Mouse (Mus musculus): ENCODE measurements at regions not wholly inside any gene's neighbourhood (a gene's known extent, or its start where the extent isn't known, plus 50 kb on each side); places are given as distances from the start of the nearest gene placed in this dataset.

DNA sequence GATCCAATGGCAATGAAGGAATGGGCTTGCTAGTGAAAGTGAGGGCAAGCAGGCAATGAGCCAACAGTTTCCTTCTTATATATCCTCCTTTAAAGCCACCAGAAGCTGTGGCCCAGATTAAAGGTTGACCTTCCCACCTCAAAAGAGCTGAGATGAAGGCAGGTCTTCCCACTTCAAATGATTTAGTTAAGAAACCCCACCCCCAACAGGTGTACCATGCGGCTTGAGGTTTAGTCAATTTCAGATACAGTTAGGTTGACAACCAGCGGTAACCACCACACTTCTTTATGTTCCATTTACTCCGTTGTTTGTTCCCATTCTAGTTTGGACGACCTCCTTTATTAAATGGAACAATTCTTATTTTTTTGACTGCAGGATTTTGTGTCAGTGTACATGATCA lies 317.8 kb upstream of the Ptger4 start:
- H3K9ac ChIP-seq (ENCODE audit: low read depth, low read length), result no peak overlapping the region
- no peaks in the 10 kb centered on the region for H3K27me3 ChIP-seq (replicated peaks; ENCODE audit: control insufficient read depth, insufficient read depth, low read length)
- TF ChIP-seq CTCF (IDR thresholded peaks at IDR 0.05; ENCODE audit: low read depth), result no peak
- H3K9me3 ChIP-seq (ENCODE audit: control insufficient read depth), result no peaks in the 10 kb centered on the region
- H3K36me3 ChIP-seq (ENCODE audit: control insufficient read depth, insufficient read depth), result no peaks in the 10 kb centered on the region
- no peak overlapping the region for H3K4me3 ChIP-seq (ENCODE audit: low read depth, low read length)
- H3K27ac ChIP-seq (ENCODE audit: low read depth, low read length), result no peak overlapping the region
- WGBS, result 93% methylated on average over 4 of the region's 4 CpGs
- no peak for ATAC-seq
- no peaks in the 10 kb centered on the region for H3K4me1 ChIP-seq (replicated peaks; ENCODE audit: control insufficient read depth, insufficient read depth, low read length)
- no peak overlapping the region for H3K4me2 ChIP-seq (replicated peaks; ENCODE audit: low read depth)

DNA sequence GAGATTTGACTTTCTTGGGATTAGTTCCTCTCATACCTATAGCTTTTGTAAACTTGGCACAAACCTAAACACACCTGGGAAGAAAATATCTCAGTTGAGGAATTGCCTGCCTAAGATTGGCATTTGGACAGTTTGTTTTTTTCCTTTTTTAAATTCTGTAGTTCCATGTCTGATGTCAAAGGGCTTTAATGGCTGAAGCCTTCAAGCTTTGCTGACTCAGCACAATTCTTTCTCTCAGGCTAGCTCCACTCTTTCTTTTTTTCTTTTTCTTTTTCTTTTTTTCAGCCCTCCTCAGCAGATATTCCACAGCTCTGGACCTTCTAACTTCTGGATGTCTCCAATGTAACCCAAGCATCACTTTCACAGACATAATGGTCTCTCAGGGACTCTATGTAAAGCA lies 330.4 kb upstream of the Ptger4 start:
- ATAC-seq, result no peak
- H3K27ac ChIP-seq (ENCODE audit: low read depth, low read length), result no peak overlapping the region
- H3K4me3 ChIP-seq (ENCODE audit: low read depth, low read length), result no peak overlapping the region
- no peaks in the 10 kb centered on the region for H3K4me1 ChIP-seq (replicated peaks; ENCODE audit: control insufficient read depth, insufficient read depth, low read length)
- H3K9ac ChIP-seq (ENCODE audit: low read depth, low read length), result no peak overlapping the region
- H3K27me3 ChIP-seq (replicated peaks; ENCODE audit: control insufficient read depth, insufficient read depth, low read length), result no peaks in the 10 kb centered on the region
- TF ChIP-seq CTCF (IDR thresholded peaks at IDR 0.05; ENCODE audit: low read depth), result no peak
- H3K4me2 ChIP-seq (replicated peaks; ENCODE audit: low read depth), result no peak overlapping the region
- H3K9me3 ChIP-seq (ENCODE audit: control insufficient read depth), result no peaks in the 10 kb centered on the region
- no peaks in the 10 kb centered on the region for H3K36me3 ChIP-seq (ENCODE audit: control insufficient read depth, insufficient read depth)

DNA sequence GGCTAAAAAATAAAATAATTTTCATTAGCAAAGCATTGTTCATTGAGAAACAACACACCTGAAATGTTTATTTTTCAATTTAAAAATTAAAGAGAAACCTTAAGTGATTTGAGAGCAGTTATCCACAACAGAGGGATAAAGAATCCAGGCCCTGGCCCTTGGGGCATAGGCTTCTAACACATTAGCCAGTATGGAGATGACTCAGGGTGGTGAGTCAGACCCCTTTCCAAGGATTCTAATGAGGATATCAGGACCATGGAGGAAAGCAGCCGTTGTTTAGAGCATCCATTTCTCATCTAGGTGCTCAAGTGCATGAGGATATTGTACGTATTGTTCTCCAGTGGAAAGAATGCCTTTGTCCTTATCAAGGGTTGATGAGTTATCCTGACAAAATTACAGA lies 335.6 kb upstream of the Ptger4 start:
- ATAC-seq, result no peak
- H3K36me3 ChIP-seq (ENCODE audit: control insufficient read depth, insufficient read depth), result no peaks in the 10 kb centered on the region
- no peak for TF ChIP-seq CTCF (IDR thresholded peaks at IDR 0.05; ENCODE audit: low read depth)
- no peak overlapping the region for H3K4me3 ChIP-seq (ENCODE audit: low read depth, low read length)
- no peaks in the 10 kb centered on the region for H3K4me1 ChIP-seq (replicated peaks; ENCODE audit: control insufficient read depth, insufficient read depth, low read length)
- 88% methylated on average over 2 of the region's 2 CpGs for WGBS
- no peak overlapping the region for H3K4me2 ChIP-seq (replicated peaks; ENCODE audit: low read depth)
- H3K27ac ChIP-seq (ENCODE audit: low read depth, low read length), result no peak overlapping the region
- no peaks in the 10 kb centered on the region for H3K9me3 ChIP-seq (ENCODE audit: control insufficient read depth)
- H3K27me3 ChIP-seq (replicated peaks; ENCODE audit: control insufficient read depth, insufficient read depth, low read length), result no peaks in the 10 kb centered on the region
- H3K9ac ChIP-seq (ENCODE audit: low read depth, low read length), result no peak overlapping the region

DNA sequence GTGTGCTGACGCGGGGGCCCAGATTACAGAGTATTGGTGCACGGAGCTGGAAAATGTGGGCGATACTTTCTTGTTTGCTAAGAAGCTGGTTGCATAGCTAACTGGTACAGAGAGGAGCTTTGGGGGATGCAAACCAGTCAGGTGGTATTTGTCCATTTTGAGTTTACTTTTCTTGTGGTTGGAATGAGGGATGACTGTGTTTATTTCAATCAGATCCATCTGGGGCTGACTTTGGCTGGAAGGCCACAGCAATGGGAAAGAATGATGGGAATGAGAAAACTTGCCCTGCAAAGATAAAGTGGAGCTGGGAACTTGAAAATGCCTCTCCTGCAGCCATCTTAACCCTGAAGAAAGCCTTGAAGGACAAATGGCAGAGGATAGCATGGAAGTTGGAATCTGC lies 336.4 kb upstream of the Ptger4 start:
- WGBS, result 92% methylated on average over 4 of the region's 4 CpGs
- no peaks in the 10 kb centered on the region for H3K36me3 ChIP-seq (ENCODE audit: control insufficient read depth, insufficient read depth)
- no peaks in the 10 kb centered on the region for H3K9me3 ChIP-seq (ENCODE audit: control insufficient read depth)
- TF ChIP-seq CTCF (IDR thresholded peaks at IDR 0.05; ENCODE audit: low read depth), result no peak
- no peak overlapping the region for H3K4me3 ChIP-seq (ENCODE audit: low read depth, low read length)
- no peak for ATAC-seq
- no peak overlapping the region for H3K9ac ChIP-seq (ENCODE audit: low read depth, low read length)
- H3K4me2 ChIP-seq (replicated peaks; ENCODE audit: low read depth), result no peak overlapping the region
- H3K4me1 ChIP-seq (replicated peaks; ENCODE audit: control insufficient read depth, insufficient read depth, low read length), result no peaks in the 10 kb centered on the region
- no peak overlapping the region for H3K27ac ChIP-seq (ENCODE audit: low read depth, low read length)
- no peaks in the 10 kb centered on the region for H3K27me3 ChIP-seq (replicated peaks; ENCODE audit: control insufficient read depth, insufficient read depth, low read length)

DNA sequence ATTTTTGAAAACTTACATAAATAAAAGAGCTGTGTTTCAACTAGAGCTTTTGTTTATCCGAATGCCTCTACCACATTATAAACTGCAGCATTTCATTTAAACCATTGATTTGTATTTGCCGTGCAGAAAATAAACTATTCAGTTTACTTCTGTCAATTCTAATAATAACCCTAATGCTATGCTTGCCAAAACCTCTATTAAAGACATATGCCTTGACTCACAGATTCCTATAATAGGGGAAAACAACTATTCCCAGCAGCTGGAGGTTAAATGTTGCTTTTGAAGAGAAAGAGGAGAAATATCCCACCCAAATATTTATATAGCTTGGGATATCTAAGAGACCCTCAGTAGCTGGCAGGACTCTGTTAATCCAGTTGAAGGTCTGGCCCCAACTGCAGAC lies 340.4 kb upstream of the Ptger4 start:
- Histone ChIP-seq H3K9me3 (ENCODE audit: control insufficient read depth) (no peaks in the 10 kb centered on the region), H3K4me2 (replicated peaks; ENCODE audit: low read depth) (no peak overlapping the region), H3K27ac (ENCODE audit: low read depth, low read length) (no peak overlapping the region), H3K4me3 (ENCODE audit: low read depth, low read length) (no peak overlapping the region), H3K4me1 (replicated peaks; ENCODE audit: control insufficient read depth, insufficient read depth, low read length) (no peaks in the 10 kb centered on the region), H3K9ac (ENCODE audit: low read depth, low read length) (no peak overlapping the region), H3K36me3 (ENCODE audit: control insufficient read depth, insufficient read depth) (no peaks in the 10 kb centered on the region), H3K27me3 (replicated peaks; ENCODE audit: control insufficient read depth, insufficient read depth, low read length) (no peaks in the 10 kb centered on the region)
- 68% methylated on average over 2 of the region's 2 CpGs for WGBS
- TF ChIP-seq CTCF (IDR thresholded peaks at IDR 0.05; ENCODE audit: low read depth), result no peak
- ATAC-seq, result no peak

DNA sequence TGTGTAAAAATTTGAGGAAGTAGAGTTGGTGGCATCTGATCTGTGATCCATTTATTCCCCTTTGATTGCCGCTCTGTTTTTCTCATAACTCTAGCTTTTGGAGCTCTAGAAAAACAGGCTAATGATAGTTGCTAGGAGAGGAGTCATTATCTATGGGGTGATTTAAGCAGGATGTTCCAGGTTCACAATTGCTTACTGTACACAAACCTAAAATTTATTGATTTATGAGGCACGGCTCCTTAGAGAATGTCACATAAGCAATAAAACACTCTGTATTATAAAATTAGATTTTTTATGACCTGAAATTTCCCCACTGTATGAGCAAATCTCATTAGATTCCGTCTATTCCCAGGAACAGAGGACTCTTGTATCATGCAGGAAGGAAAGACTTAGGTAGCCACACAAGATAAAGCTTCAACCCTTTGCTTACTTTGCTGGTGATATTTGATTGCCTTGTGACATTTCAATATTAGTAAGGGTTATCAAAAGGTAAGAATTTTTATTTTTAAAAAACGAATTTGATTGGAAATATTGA lies 360.8 kb upstream of the Ptger4 start:
- H3K9me3 ChIP-seq (ENCODE audit: control insufficient read depth), result no peaks in the 10 kb centered on the region
- H3K27me3 ChIP-seq (replicated peaks; ENCODE audit: control insufficient read depth, insufficient read depth, low read length), result no peaks in the 10 kb centered on the region
- no peak overlapping the region for H3K9ac ChIP-seq (ENCODE audit: low read depth, low read length)
- TF ChIP-seq CTCF (IDR thresholded peaks at IDR 0.05; ENCODE audit: low read depth), result no peak
- no peak overlapping the region for H3K27ac ChIP-seq (ENCODE audit: low read depth, low read length)
- peak; percentile 73 for ATAC-seq
- H3K36me3 ChIP-seq (ENCODE audit: control insufficient read depth, insufficient read depth), result no peaks in the 10 kb centered on the region
- H3K4me3 ChIP-seq (ENCODE audit: low read depth, low read length), result no peak overlapping the region
- H3K4me2 ChIP-seq (replicated peaks; ENCODE audit: low read depth), result no peak overlapping the region
- H3K4me1 ChIP-seq (replicated peaks; ENCODE audit: control insufficient read depth, insufficient read depth, low read length), result no peaks in the 10 kb centered on the region
- WGBS, result 33% methylated on average over 4 of the region's 4 CpGs

DNA sequence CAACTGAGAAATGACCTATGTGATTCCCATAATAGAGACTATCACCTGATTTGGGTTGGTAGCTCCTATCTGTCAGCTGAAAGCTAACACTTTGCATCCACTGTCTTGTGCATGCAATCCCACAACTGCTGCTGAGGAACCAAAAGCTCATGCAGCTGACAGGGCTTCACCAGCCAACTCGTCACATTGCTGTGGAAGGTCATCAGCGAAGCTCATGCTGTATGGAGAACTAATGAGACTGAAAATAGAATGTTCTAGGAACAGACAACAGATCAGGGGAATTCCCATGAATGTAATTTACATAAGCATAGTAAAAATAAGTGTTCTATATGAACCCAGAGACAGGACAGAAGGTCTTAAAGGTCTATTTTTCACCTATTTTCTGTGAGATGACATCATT lies 363.5 kb upstream of the Ptger4 start:
- Histone ChIP-seq H3K9me3 (ENCODE audit: control insufficient read depth) (no peaks in the 10 kb centered on the region), H3K36me3 (ENCODE audit: control insufficient read depth, insufficient read depth) (no peaks in the 10 kb centered on the region), H3K9ac (ENCODE audit: low read depth, low read length) (no peak overlapping the region), H3K4me1 (replicated peaks; ENCODE audit: control insufficient read depth, insufficient read depth, low read length) (no peaks in the 10 kb centered on the region), H3K27ac (ENCODE audit: low read depth, low read length) (no peak overlapping the region), H3K4me3 (ENCODE audit: low read depth, low read length) (no peak overlapping the region), H3K27me3 (replicated peaks; ENCODE audit: control insufficient read depth, insufficient read depth, low read length) (no peaks in the 10 kb centered on the region), H3K4me2 (replicated peaks; ENCODE audit: low read depth) (no peak overlapping the region)
- TF ChIP-seq CTCF (IDR thresholded peaks at IDR 0.05; ENCODE audit: low read depth), result no peak
- ATAC-seq, result no peak
- 82% methylated on average over 2 of the region's 2 CpGs for WGBS

Measured in intestine, postnatal 0 days (tissue).